Mouse (Mus musculus) E14TG2a.4 (cell line): ENCODE measurements at regions not wholly inside any gene's neighbourhood (a gene's known extent, or its start where the extent isn't known, plus 50 kb on each side); places are given as distances from the start of the nearest gene placed in this dataset.

ENCODE experiments used
- CTCF ChIP-seq: conservative IDR thresholded peaks from 2 replicates; pipeline ENCODE4 v1.5.1; 2014; ENCODE audit warnings: low read length
- NANOG ChIP-seq: IDR thresholded peaks from 2 replicates; pipeline ENCODE4 v1.6.1; 2014; ENCODE audit warnings: borderline replicate concordance, low read length, mixed read lengths
- POU5F1 ChIP-seq: IDR thresholded peaks from 2 replicates; pipeline ENCODE4 v1.6.1; 2014; ENCODE audit warnings: low read length, borderline replicate concordance

DNA sequence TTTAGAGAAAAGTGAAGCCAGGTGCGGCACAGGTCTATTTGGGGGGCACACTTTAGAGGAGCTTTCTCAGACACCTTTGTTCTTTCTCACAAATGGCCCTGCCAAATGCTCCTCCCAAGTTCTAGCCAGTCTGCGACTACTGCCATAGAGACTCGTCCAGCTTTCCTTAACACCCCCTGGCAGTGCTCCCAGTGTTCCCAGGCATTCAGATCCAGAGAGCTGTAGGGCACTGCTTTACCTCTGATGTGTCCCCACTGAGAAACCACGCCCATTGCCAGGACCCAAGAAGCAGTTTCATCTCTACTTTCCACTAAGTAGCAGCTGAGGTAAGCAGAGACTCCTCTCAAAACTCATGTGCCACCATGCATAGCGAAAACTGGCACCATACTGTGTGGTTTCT, 102.3 kb upstream of the Mgmt start:
- TF ChIP-seq CTCF (no peak), POU5F1 (no peak), NANOG (no peak)
